Mouse (Mus musculus): Measurements from ENCODE around the gene Ly6g6f. TPM values are rescaled to one million over a fixed set of nuclear protein-coding genes. Genes with fewer than 3 reads are reported as not detected.

Ly6g6f gene
- total RNA-seq, 1 experiment from 2014 or later: 1.1 TPM

DNA sequence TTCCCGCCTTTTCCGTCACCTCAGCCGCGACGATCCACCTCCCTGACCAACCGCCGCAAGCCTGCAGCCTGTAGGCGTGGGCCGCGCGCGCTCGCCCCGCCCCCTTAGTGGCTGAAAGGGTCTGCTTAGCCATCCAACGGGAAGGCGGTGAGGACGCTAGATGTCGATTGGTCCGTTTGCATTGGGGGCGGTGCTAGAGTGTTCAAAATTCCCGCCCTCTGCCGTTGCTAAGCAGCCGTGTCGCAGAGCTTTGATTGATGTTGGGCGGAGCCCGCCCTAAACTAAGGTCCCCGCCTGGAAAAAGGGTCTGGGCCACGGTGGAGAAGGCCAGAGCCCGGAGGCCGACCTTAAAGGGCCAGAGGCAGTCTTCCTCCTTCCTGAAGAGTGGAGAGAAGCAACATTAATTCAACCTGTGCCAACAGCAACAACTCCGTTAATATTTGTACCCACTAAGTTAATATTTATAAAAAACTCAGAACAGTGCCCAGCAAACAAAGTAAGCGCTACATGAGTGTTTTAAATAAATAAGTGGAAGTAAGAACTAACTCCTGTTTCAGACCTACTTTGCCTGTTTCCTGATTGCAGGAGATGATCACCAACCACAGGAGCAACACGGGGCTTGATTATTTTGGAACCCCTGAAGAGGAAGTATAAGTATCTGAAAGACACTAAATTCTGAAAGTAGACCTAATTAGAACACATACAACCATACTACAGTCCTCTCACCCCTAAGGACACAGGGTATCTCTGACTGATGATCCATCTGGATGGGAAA lies 38.5 kb downstream of the Ly6g6f start, which contains the start of gene Msh5:
Gene Msh5 (minus strand): TSS at position 65 of the 775 bp plus-strand sequence.

Other genes starting within 250 kb of the Ly6g6f start
- 42.3 and 63.0 TPM in 2 replicates for gene Stk19, start 248.7 kb downstream of the Ly6g6f start, total RNA-seq (2023)
- 34.5 and 46.7 TPM in 2 replicates for gene Dxo, start 248.6 kb downstream of the Ly6g6f start, total RNA-seq (2023)
- 95.9 and 147 TPM in 2 replicates for gene Skiv2l, start 235.4 kb downstream of the Ly6g6f start, total RNA-seq (2023)
- 24.5 and 28.2 TPM in 2 replicates for gene Nelfe, start 235.2 kb downstream of the Ly6g6f start, total RNA-seq (2023)
- gene Cfb, start 223.1 kb downstream of the Ly6g6f start, total RNA-seq (2023): 1.3 TPM in 1 of 2 replicates, not detected in the other
- 0.70 and 1.4 TPM in 2 replicates for gene Zbtb12, start 206.1 kb downstream of the Ly6g6f start, total RNA-seq (2023)
- not detected in 2 replicates for gene Gm20547, start 203.6 kb downstream of the Ly6g6f start, total RNA-seq (2023)
- not detected in 2 replicates for gene C2, start 187.3 kb downstream of the Ly6g6f start, total RNA-seq (2023)
- gene Ehmt2, start 187.1 kb downstream of the Ly6g6f start, total RNA-seq (2023): 49.5 and 66.6 TPM in 2 replicates
- gene Slc44a4, start 171.1 kb downstream of the Ly6g6f start, total RNA-seq (2023): 0.25 TPM in 1 of 2 replicates, not detected in the other
- 87.8 and 101 TPM in 2 replicates for gene Neu1, start 154.4 kb downstream of the Ly6g6f start, total RNA-seq (2023)
- 25.6 and 50.7 TPM in 2 replicates for gene Hspa1b, start 126.4 kb downstream of the Ly6g6f start, total RNA-seq (2023)
- gene Gm20481, start 115.7 kb downstream of the Ly6g6f start, total RNA-seq (2023): not detected in 2 replicates
- 36.0 and 76.5 TPM in 2 replicates for gene Hspa1a, start 113.5 kb downstream of the Ly6g6f start, total RNA-seq (2023)
- 0.16 TPM in 1 of 2 replicates, not detected in the other for gene Hspa1l, start 112.9 kb downstream of the Ly6g6f start, total RNA-seq (2023)
- 15.3 and 22.7 TPM in 2 replicates for gene Lsm2, start 103.7 kb downstream of the Ly6g6f start, total RNA-seq (2023)
- gene Vars, start 84.6 kb downstream of the Ly6g6f start, total RNA-seq (2023): 51.6 and 57.8 TPM in 2 replicates
- 0.09 TPM in 1 of 2 replicates, not detected in the other for gene Vwa7, start 69.0 kb downstream of the Ly6g6f start, total RNA-seq (2023)
- gene Sapcd1, start 57.6 kb downstream of the Ly6g6f start, total RNA-seq (2023): 0.86 and 1.9 TPM in 2 replicates
- gene Msh5, start 38.9 kb downstream of the Ly6g6f start, total RNA-seq (2023): 3.5 and 11.1 TPM in 2 replicates
- gene Clic1, start 35.6 kb downstream of the Ly6g6f start, total RNA-seq (2023): 248 and 288 TPM in 2 replicates
- 1.4 and 2.6 TPM in 2 replicates for gene Ddah2, start 26.6 kb downstream of the Ly6g6f start, total RNA-seq (2023)
- gene Ly6g6c, start 20.2 kb downstream of the Ly6g6f start, total RNA-seq (2023): not detected in 2 replicates
- 0.47 TPM in 1 of 2 replicates, not detected in the other for gene Mpig6b, start 19.4 kb downstream of the Ly6g6f start, total RNA-seq (2023)
- not detected in 2 replicates for gene Ly6g6e, start 8.7 kb downstream of the Ly6g6f start, total RNA-seq (2023)
- gene Ly6g6d, start 7.5 kb downstream of the Ly6g6f start, total RNA-seq (2023): not detected in 2 replicates
- 44.4 and 57.6 TPM in 2 replicates for gene Abhd16a, start 3.7 kb upstream of the Ly6g6f start, total RNA-seq (2023)
- gene Ly6g5c, start 22.7 kb upstream of the Ly6g6f start, total RNA-seq (2023): not detected in 2 replicates
- 13.3 and 14.5 TPM in 2 replicates for gene Ly6g5b, start 29.8 kb upstream of the Ly6g6f start, total RNA-seq (2023)
- gene Gpank1, start 35.8 kb upstream of the Ly6g6f start, total RNA-seq (2023): 36.0 and 50.1 TPM in 2 replicates
- 135 and 169 TPM in 2 replicates for gene Csnk2b, start 36.4 kb upstream of the Ly6g6f start, total RNA-seq (2023)
- gene D17H6S53E, start 40.8 kb upstream of the Ly6g6f start, total RNA-seq (2023): 21.0 and 24.5 TPM in 2 replicates
- not detected in 2 replicates for gene Apom, start 46.4 kb upstream of the Ly6g6f start, total RNA-seq (2023)
- gene Bag6, start 49.6 kb upstream of the Ly6g6f start, total RNA-seq (2023): 295 and 362 TPM in 2 replicates
- gene Prrc2a, start 79.3 kb upstream of the Ly6g6f start, total RNA-seq (2023): 170 and 191 TPM in 2 replicates
- gene Aif1, start 90.5 kb upstream of the Ly6g6f start, total RNA-seq (2023): 10.8 and 14.1 TPM in 2 replicates
- 410 and 626 TPM in 2 replicates for gene Lst1, start 102.8 kb upstream of the Ly6g6f start, total RNA-seq (2023)
- 118 TPM in 2 replicates for gene Ltb, start 108.8 kb upstream of the Ly6g6f start, total RNA-seq (2023)
- gene Tnf, start 116.4 kb upstream of the Ly6g6f start, total RNA-seq (2023): 115 TPM in 2 replicates
- gene Lta, start 119.7 kb upstream of the Ly6g6f start, total RNA-seq (2023): not detected in 2 replicates
- 0.79 TPM in 1 of 2 replicates, not detected in the other for gene Gm16181, start 135.2 kb upstream of the Ly6g6f start, total RNA-seq (2023)
- 1.8 and 3.2 TPM in 2 replicates for gene Atp6v1g2, start 148.1 kb upstream of the Ly6g6f start, total RNA-seq (2023)
- 18.5 and 19.9 TPM in 2 replicates for gene Nfkbil1, start 150.2 kb upstream of the Ly6g6f start, total RNA-seq (2023)
- 185 and 239 TPM in 2 replicates for gene Ddx39b, start 156.1 kb upstream of the Ly6g6f start, total RNA-seq (2023)
- gene H2-D1, start 177.1 kb upstream of the Ly6g6f start, total RNA-seq (2023): 1,574 and 1,649 TPM in 2 replicates
- 5.9 and 6.8 TPM in 2 replicates for gene H2-Q1, start 234.8 kb upstream of the Ly6g6f start, total RNA-seq (2023)

Measured in neutrophil, adult 65 days (primary cell).